Mouse (Mus musculus): ENCODE measurements around the gene Tbkbp1. TPM values are rescaled to one million over a fixed set of nuclear protein-coding genes. Genes with fewer than 3 reads are reported as not detected.
"Not testable (repeated sequence)": the region's sequence is repeated elsewhere in the genome, so short reads cannot be mapped to it uniquely, and the experiment has no call there.

Gene Tbkbp1
- under 1 TPM in 1 of 2 experiments, not detected in 1; 0.09 TPM for polyA plus RNA-seq (2017; shearing (Covaris generic))

- no peak for ATAC-seq
Observed at GRCm38 (mm10) chr11:97151343-97151801, at the start of gene Tbkbp1. Gene Tbkbp1, minus strand, starts transcription at chr11:97151495.

DNA sequence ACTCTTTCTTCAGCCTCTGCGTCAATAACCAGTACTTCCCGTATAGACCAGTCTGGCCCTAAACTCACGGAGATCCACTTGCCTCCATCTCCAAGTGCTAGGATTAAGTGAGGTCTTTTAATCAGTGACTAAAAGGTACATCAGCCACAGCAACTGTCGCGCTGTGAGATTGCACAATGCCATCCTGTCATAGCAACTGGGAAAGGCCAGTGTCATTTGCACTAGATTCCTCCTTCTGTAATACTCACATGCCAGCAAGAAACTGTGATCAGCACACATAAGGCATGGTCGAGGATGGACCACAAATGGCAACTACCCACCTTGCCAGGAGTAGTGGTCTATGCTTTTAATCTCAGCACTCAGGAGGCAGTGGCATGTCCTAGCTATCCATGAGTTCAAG is 48.2 kb upstream of the Tbkbp1 start:
- ATAC-seq, result no peak

GRCm38 (mm10) chr11:97198601-97199000 is 47.3 kb upstream of the Tbkbp1 start:
- no peak for ATAC-seq

GRCm38 (mm10) chr11:97197021-97197420 is 45.7 kb upstream of the Tbkbp1 start:
- no peak for ATAC-seq

- ATAC-seq, result no peak
Observed at GRCm38 (mm10) chr11:97196541-97196940, 45.2 kb upstream of the Tbkbp1 start.

GRCm38 (mm10) chr11:97192621-97192951 is 41.3 kb upstream of the Tbkbp1 start:
- ATAC-seq, result no peak

GRCm38 (mm10) chr11:97191915-97192620 is 40.8 kb upstream of the Tbkbp1 start:
- no peak for ATAC-seq

DNA sequence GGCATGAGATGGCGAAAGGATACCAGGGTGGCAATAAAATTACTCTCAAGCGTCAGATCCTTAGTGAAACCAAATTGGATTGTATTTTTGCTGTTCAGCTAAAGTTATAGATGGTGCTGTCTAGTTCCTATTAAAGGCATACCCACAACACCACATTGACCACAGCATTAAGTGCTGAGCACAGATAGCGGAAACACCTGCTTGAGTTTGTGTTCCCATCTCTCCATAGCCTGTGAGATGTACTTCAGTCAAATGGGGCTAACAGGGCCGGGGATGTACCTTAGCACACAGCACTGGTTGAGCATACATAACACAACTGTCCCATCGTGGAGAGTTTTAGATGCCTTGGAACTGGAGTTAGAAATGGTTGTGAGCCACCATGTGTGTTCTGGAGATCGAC is 39.7 kb upstream of the Tbkbp1 start:
- ATAC-seq, result no peak

GRCm38 (mm10) chr11:97189645-97190044 is 38.4 kb upstream of the Tbkbp1 start:
- not testable (repeated sequence) for ATAC-seq

DNA sequence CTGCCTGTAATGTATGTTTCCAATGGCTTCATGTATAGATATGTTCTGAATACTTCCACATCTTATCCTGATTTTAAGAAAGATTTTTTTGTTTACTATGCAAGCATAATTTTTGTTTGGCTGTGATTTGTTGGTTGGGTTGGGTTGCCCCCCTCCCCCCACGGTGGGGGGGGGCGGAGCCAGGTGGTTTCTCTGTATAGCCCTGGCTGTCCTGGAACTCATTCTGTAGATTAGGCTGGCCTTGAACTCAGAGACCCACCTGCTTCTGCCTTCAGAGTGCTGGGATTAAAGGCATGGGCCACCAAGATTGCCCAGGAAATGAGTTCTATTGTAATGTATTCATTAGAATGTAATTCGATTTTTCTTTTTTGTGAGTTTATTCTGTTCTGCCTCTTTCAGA is 37.9 kb upstream of the Tbkbp1 start:
- ATAC-seq, result no peak

DNA sequence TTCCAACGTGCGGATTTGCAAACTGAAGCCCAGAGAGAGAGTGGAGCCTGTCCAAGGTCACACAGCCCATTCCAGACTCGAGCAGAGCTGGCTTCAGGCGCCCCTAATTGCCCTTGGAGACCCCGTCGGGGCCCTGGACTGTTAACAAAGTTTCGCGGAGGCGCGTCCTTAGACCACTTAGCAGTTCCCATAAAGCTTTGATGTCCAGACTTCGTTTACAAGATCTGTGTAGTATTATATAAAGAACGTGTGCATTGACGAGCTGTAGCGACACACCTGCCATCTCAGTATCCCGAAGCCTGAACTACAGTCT is 37.3 kb upstream of the Tbkbp1 start:
- no peak for ATAC-seq

- peak; percentile 76 for ATAC-seq
Observed at GRCm38 (mm10) chr11:97187764-97188642, 36.7 kb upstream of the Tbkbp1 start, which contains the start of gene Kpnb1. Gene Kpnb1, minus strand, starts transcription at chr11:97187881.

- peak; percentile 66 for ATAC-seq
Observed at GRCm38 (mm10) chr11:97186947-97187763, 35.9 kb upstream of the Tbkbp1 start.

GRCm38 (mm10) chr11:97185704-97186614 is 34.7 kb upstream of the Tbkbp1 start:
- ATAC-seq, result no peak

GRCm38 (mm10) chr11:97184875-97185274 is 33.6 kb upstream of the Tbkbp1 start:
- no peak for ATAC-seq

- no peak for ATAC-seq
Observed at GRCm38 (mm10) chr11:97182446-97182845, 31.2 kb upstream of the Tbkbp1 start.

- no peak for ATAC-seq
Observed at GRCm38 (mm10) chr11:97181061-97181460, 29.8 kb upstream of the Tbkbp1 start.

DNA sequence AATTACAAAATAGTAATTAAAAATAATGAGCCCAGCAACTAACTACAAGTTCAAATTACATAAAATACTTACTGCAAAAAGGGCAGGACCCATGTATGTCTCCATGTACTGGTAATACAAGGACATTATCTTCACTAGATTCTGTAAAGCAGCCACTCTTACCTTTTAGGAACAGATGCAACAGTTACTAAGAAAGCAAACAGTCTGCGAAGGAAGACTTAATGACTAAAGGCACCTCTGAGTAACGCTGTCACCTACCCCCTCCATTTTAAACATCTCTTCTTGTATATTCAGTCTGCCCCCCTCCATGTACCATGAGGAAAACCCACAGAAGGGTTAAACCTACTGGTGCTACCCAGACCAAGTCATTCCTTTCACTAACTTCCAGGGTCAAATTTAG is 26.9 kb upstream of the Tbkbp1 start:
- ATAC-seq, result no peak

- no peak for ATAC-seq
Observed at GRCm38 (mm10) chr11:97176851-97177250, 25.6 kb upstream of the Tbkbp1 start.

DNA sequence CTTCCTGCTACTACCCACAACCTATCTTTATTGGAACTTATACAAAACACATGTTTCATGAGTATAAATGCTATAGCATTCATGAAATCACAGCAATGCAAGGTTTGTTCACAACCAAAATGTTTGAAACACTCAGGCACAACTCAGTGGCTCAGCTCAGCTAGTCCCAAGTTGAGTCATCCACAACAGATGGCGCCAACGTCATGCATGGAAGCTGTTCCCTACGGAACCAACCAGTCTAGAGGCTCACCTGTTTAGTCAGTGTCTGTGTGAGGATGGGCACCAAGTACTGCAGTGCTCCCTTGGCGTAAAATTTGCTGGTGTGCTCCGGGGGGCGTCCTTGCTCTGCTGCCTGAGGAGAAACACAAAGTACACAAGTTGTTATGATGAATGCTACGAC is 24.2 kb upstream of the Tbkbp1 start:
- ATAC-seq, result no peak

GRCm38 (mm10) chr11:97160341-97160740 is 9.0 kb upstream of the Tbkbp1 start:
- no peak for ATAC-seq

DNA sequence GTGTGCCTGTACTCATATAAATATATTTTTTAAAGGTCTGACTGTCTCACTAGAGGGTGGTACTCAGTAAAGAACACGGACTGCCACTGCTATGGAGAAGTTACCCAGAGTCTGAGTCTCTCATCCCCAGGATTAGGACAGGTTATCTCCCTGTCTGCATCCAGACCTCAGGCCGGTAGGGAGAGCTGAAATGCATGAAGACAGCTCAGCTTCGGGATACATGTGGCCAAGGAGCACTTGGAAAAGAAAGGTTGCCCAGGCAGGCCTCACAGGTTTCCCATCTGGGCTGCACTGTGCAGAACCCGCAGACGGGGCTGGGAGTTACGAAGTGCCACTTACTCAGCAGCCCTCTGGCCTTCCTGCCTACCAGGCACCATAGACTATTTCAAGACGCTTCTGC is 5.7 kb upstream of the Tbkbp1 start:
- no peak for ATAC-seq

Data from CD4-positive, CD25-positive, alpha-beta regulatory T cell, adult 4 months (primary cell).